Mouse (Mus musculus) embryonic facial prominence, embryonic 11.5 days (tissue): ENCODE data around the gene Stat5b. TPM values are rescaled to one million over a fixed set of nuclear protein-coding genes. Genes with fewer than 3 reads are reported as not detected.

Experiments
- ATAC-seq: fragments of 200-750 bp; cut with Nextera tagmentation; replicated peaks from 2 replicates; pipeline ENCODE4 v1.8.0; 2017; ENCODE audit warnings: low read depth; ENCODE audit not compliant: insufficient number of reproducible peaks, low FRiP score, low TSS enrichment
- DNase-seq: peaks from one replicate; pipeline ENCODE4 v3.0.0-alpha.2; 2015; ENCODE audit warnings: low spot score
- H3K27ac ChIP-seq: fragments of 300-500 bp; sonication (generic); replicated peaks from 2 replicates; pipeline ENCODE4 v1.5.1; 2014; ENCODE audit warnings: mild to moderate bottlenecking, low read depth, low read length, control low read depth
- H3K27me3 ChIP-seq: fragments of 300-500 bp; sonication (generic); 2 replicates; pipeline ENCODE4 v1.6.1; 2014; ENCODE audit warnings: mild to moderate bottlenecking, low read length, moderate library complexity, mixed read lengths; ENCODE audit not compliant: control insufficient read depth, insufficient read depth
- H3K36me3 ChIP-seq: fragments of 300-500 bp; sonication (generic); replicated peaks from 2 replicates; pipeline ENCODE4 v1.6.1; 2014; ENCODE audit warnings: low read depth, mild to moderate bottlenecking, low read length, moderate library complexity, mixed read lengths; ENCODE audit not compliant: control insufficient read depth, insufficient read depth
- H3K4me1 ChIP-seq: fragments of 300-500 bp; sonication (generic); 2 replicates; pipeline ENCODE4 v1.6.1; 2014; ENCODE audit warnings: low read length, mixed read lengths; ENCODE audit not compliant: control insufficient read depth, insufficient read depth
- H3K4me2 ChIP-seq: fragments of 300-500 bp; sonication (generic); 2 replicates; pipeline ENCODE4 v1.6.1; 2014; ENCODE audit warnings: low read depth, mild to moderate bottlenecking, control low read depth, low read length, moderate library complexity
- H3K4me3 ChIP-seq: fragments of 300-500 bp; sonication (generic); 2 replicates; pipeline ENCODE4 v1.5.1; 2014; ENCODE audit warnings: low read depth, low read length, control low read depth
- H3K9ac ChIP-seq: fragments of 300-500 bp; sonication (generic); replicated peaks from 2 replicates; pipeline ENCODE4 v1.6.1; 2014; ENCODE audit warnings: mild to moderate bottlenecking, control low read depth, low read length
- H3K9me3 ChIP-seq: fragments of 300-500 bp; sonication (generic); replicated peaks from 2 replicates; pipeline ENCODE4 v1.6.1; 2016; ENCODE audit warnings: mild to moderate bottlenecking, low read length, inconsistent platforms, mixed read lengths; ENCODE audit not compliant: control insufficient read depth
- WGBS: fragments of 180-500 bp; shearing (Covaris S2); extraction: QIAGEN DNeasy Blood & Tissue Kit; methylation state at CpG from one replicate; pipeline ENCODE4 v1.1.7; 2014; 5-methylcytosine and 5-hydroxymethylcytosine counted together
- polyA plus RNA-seq: library from polyadenylated mRNA; unstranded; fragments of >200 nt; fragmentation: Nextera tagmentation; extraction: Ambion mirVana; gene quantifications from 2 replicates; pipeline ENCODE4 v1.2.1, GENCODE M21; 2014

The Stat5b gene
- polyA plus RNA-seq, 1 experiment from 2014 or later: 17.9 TPM

DNA sequence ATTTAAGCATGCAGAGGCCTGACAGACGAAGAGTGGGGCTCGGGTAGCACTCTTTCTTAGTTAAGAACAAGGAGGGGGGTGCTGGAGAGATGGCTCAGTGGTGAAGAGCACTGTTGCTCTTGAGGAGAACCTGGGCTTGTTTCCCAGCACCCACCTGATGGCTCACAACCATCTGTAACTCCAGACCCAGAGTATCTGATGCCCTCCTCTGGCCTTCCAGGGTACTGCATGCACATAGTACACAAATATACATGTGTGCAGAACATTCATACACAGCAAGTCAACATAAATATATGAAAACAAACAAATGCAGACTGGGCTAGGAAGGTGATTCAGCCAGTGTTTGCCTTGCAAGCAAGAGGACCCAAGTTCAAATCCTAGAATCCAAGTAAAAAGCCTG is 39.4 kb downstream of the Stat5b start:
- no peak overlapping the region for H3K9ac ChIP-seq
- no peak for DNase-seq
- 83% methylated on average over 2 of the region's 2 CpGs for WGBS
- no peaks in the 10 kb centered on the region for H3K4me1 ChIP-seq
- no peaks in the 10 kb centered on the region for H3K36me3 ChIP-seq
- H3K4me3 ChIP-seq: no peak overlapping the region
- H3K27me3 ChIP-seq: no peaks in the 10 kb centered on the region
- ATAC-seq: no peak
- H3K27ac ChIP-seq: no peak overlapping the region
- no peak overlapping the region for H3K4me2 ChIP-seq
- H3K9me3 ChIP-seq: no peaks in the 10 kb centered on the region

DNA sequence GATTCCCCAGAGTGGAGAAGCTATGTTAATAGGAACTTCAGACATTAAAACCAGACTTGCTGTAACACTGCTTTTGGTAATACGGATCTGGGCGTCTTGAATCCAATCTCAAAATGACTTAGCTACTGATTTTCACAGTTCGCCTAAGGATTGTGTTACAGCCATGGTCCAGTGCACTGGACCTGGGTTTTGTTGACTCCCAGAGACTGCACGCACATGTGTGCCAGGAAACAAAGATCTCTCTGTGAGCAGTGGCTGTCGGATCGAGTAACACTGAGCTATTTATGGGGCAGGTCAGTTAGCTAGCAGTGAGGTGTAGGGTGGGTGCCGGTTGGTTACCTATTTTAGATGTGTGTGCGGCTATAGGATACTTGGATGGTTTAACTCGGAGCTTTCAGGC is 40.0 kb downstream of the Stat5b start:
- ATAC-seq: no peak
- Histone ChIP-seq H3K4me3 (no peak overlapping the region), H3K4me2 (no peak overlapping the region), H3K9ac (no peak overlapping the region), H3K27ac (no peak overlapping the region), H3K27me3 (no peaks in the 10 kb centered on the region), H3K9me3 (no peaks in the 10 kb centered on the region), H3K36me3 (no peaks in the 10 kb centered on the region), H3K4me1 (no peaks in the 10 kb centered on the region)
- peak; percentile 52 for DNase-seq
- 37% methylated on average over 9 of the region's 9 CpGs for WGBS

DNA sequence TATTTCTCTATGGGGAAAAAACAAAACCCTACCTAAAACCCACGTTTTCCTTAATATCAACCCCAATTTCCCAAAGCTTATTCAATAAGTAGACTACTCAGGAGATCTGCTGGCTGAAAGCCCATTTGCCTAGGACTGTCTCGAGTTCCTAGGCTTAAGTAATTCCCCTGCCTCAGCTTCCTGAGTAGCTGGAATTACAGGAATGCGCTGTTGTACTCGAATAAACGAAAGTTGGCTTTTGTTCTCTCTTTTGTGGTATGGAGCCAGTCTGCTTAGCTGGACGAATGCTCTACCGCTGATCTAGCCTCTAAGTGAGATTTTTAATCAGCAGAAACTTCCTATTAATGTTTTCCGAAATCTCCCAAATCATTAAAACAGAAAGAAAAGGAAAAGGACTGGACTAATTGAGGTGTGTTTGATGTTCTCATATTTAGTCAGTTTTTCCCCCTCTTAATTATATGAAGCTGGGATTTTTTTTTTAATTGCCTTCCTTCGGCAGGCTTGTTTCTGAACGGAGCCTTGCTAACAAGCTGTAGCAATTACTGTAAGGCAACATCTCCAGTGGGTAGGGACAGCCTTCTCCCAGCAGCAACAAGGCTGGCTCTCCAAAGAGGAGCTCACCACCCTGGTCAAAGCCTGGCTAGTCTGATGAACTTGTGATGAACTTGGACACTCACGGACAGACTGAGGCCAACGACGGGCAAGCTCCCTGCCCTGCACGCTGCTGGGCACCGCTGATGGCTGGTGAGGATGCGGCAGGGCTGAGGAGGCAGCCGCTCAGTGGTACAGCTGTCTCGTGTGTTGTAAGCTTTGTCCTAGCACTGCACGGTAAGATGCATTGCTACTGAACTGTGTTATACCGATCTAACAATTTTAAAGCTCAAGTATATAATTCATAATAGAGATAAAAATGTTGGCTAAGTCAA is 43.9 kb downstream of the Stat5b start:
- 72% methylated on average over 20 of the region's 20 CpGs for WGBS
- no peak overlapping the region for H3K27ac ChIP-seq
- no peaks in the 10 kb centered on the region for H3K36me3 ChIP-seq
- DNase-seq: no peak
- H3K9ac ChIP-seq: no peak overlapping the region
- H3K4me2 ChIP-seq: no peak overlapping the region
- H3K4me3 ChIP-seq: no peak overlapping the region
- H3K9me3 ChIP-seq: no peaks in the 10 kb centered on the region
- H3K27me3 ChIP-seq: no peaks in the 10 kb centered on the region
- ATAC-seq: no peak
- H3K4me1 ChIP-seq: no peaks in the 10 kb centered on the region

DNA sequence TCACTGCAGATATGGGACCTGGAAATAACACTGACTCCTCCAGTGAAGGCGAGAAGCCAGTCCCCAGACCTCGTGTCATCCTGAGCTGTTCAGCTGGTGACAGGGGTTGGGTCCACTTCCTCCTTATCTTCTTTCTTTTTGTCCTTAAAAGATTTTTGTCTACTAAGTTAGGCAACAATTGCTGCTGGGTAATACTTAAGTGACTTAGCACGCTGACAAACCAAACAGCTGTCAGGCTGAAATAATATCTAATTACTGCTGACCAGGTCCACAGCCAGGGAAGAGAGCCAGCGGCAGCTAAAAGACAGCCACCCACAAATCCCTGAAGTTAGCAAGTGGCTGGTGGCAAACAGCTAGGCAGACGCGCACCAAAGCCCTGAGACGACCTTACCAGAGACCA is 45.0 kb downstream of the Stat5b start:
- Histone ChIP-seq H3K9me3 (no peaks in the 10 kb centered on the region), H3K4me2 (no peak overlapping the region), H3K9ac (no peak overlapping the region), H3K27me3 (no peaks in the 10 kb centered on the region), H3K27ac (no peak overlapping the region), H3K4me1 (no peaks in the 10 kb centered on the region), H3K36me3 (no peaks in the 10 kb centered on the region), H3K4me3 (no peak overlapping the region)
- 76% methylated on average over 7 of the region's 7 CpGs for WGBS
- DNase-seq (no peak), ATAC-seq (no peak)

DNA sequence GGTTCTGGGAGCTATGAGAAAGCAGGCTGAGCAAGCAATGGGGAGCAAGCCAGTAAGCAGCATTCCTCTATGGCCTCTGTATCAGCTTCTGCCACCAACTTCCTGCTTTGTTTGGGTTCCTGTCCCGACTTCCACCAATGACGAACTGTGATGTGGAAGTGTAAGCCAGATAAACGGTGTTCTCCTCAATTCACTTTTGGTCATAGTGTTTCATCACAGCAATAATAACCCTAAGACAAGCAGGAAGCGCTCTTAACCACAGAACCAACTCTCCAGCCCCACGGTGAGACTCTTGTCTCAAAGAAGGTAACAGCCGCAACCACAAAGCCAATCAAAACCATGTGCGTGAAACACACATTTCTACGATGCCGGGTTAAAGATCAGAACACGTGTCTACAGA is 46.1 kb downstream of the Stat5b start:
- Histone ChIP-seq H3K27ac (no peak overlapping the region), H3K27me3 (no peaks in the 10 kb centered on the region), H3K4me2 (no peak overlapping the region), H3K4me1 (no peaks in the 10 kb centered on the region), H3K36me3 (no peaks in the 10 kb centered on the region), H3K9ac (no peak overlapping the region), H3K4me3 (no peak overlapping the region), H3K9me3 (no peaks in the 10 kb centered on the region)
- 91% methylated on average over 10 of the region's 10 CpGs for WGBS
- ATAC-seq (no peak), DNase-seq (no peak)

DNA sequence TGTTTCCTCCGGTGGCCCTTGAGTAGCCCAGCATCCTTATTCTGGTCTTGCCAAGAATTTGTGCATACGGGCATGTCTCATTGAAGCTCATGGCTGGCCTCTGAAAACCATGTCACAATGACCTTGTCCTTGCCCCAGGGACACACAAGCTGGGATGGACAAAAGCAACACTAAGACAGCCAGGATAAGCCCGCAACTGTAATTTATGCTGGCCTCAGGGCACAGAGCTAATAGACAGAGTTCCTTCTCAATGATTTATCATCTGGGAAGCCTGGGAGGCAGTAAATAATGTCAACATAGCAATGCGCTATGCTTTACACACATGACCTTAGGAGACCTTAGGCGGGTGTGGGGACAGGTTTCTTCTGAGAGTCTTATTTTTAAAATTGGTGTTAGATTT is 51.1 kb downstream of the Stat5b start:
- Histone ChIP-seq H3K4me2 (no peak overlapping the region), H3K27ac (no peak overlapping the region), H3K36me3 (no peaks in the 10 kb centered on the region), H3K4me1 (no peaks in the 10 kb centered on the region), H3K27me3 (no peaks in the 10 kb centered on the region), H3K9me3 (no peaks in the 10 kb centered on the region), H3K9ac (no peak overlapping the region), H3K4me3 (no peak overlapping the region)
- WGBS: 76% methylated on average over 5 of the region's 5 CpGs
- no peak for ATAC-seq
- DNase-seq: no peak

DNA sequence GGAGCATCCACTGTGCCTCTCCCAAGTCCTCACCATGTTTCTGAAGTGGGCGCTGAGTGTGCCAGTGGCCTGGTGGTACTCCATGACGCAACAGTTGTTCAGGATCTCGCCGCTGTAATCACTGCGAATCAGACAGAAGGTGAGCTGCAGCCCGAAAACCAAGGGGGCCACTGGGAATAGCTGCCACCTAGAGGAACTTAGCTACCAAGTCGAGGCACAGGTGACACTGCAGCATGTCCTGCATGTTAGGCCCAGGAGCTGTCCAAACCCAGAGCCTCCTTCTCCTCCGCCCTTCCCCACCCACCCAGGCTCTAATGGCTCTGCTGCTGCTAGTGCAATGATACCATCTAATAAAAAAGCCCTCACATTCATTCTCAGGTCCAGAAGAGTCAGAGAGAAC is 53.9 kb downstream of the Stat5b start:
- no peak for ATAC-seq
- H3K4me3 ChIP-seq: no peak overlapping the region
- no peaks in the 10 kb centered on the region for H3K9me3 ChIP-seq
- WGBS: 66% methylated on average over 8 of the region's 8 CpGs
- H3K9ac ChIP-seq: no peak overlapping the region
- H3K27me3 ChIP-seq: no peaks in the 10 kb centered on the region
- H3K27ac ChIP-seq: no peak overlapping the region
- DNase-seq: no peak
- H3K4me1 ChIP-seq: no peaks in the 10 kb centered on the region
- no peak overlapping the region for H3K4me2 ChIP-seq
- H3K36me3 ChIP-seq: no peaks in the 10 kb centered on the region

DNA sequence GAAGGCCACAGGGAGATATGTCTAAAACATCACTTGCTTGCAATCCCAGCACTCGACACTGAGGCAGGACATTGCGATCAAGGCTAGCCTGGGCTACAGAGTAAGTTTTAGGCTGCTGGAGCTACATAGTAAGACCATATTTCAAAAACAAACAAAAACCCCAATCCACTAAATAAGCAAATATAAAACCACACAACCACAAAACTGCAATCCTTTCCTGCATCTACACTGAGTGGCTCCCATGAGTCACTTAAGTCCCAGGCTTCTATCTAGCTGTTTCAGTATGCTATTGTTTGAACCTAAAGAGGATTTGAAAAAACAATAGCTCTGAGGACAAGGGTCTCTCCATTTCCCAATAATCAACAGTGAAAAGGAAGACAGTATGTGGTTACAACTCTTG is 55.1 kb downstream of the Stat5b start:
- WGBS: 96% methylated on average over 2 of the region's 2 CpGs
- Histone ChIP-seq H3K27ac (no peak overlapping the region), H3K27me3 (no peaks in the 10 kb centered on the region), H3K4me1 (no peaks in the 10 kb centered on the region), H3K4me3 (no peak overlapping the region), H3K9ac (no peak overlapping the region), H3K9me3 (no peaks in the 10 kb centered on the region), H3K36me3 (no peaks in the 10 kb centered on the region), H3K4me2 (no peak overlapping the region)
- no peak for ATAC-seq
- DNase-seq: no peak
